Mouse (Mus musculus) C2C12 (cell line): Measurements from ENCODE around the gene Fbxw9.

ENCODE experiments used
- CEBPB ChIP-seq: IDR thresholded peaks from one replicate; pipeline ENCODE4 v1.6.1; 2011; ENCODE audit warnings: low read depth, mild to moderate bottlenecking, control low read depth, moderate library complexity
- CTCF ChIP-seq: IDR thresholded peaks from one replicate; pipeline ENCODE4 v1.5.1; 2011; ENCODE audit not compliant: control insufficient read depth, insufficient read depth, insufficient read length
- MAX ChIP-seq: IDR thresholded peaks from one replicate; pipeline ENCODE4 v1.6.1; 2011; ENCODE audit warnings: mild to moderate bottlenecking, control low read depth
- MYOG ChIP-seq: IDR thresholded peaks from one replicate; pipeline ENCODE4 v1.6.1; 2011; ENCODE audit not compliant: control insufficient read depth, insufficient read length; ENCODE audit errors: extremely low read depth

DNA sequence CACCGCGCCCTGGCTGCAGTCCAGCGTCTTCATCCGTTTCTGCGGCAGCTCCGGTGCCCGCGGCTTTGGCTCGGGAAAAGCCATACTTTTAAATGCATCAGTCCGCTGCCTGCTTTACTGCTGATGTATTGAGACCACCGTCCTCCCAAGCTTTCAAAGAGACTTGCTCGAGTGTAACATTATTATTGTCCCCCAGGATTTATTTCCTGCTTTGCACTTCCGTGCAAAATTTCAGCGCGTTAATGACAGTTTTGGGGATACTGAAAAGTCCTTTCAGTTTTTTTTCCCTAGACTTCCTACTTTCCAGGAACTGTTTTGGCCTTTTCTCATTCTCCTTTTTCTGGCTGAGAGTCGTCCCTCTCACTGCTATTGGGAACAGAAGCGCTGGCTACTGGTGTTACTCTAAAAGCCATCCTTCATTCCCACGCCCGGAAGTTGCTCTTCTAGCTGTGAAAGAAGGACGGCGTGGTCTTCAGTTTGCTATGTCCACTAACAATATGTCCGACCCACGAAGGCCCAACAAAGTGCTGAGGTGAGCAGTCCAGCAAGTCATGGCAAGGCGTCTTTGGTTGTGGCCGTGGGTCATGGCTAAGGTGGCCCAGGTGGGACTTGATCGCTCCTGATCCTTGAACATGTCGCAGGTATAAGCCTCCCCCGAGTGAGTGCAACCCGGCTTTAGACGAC lies 20.8 kb downstream of the Fbxw9 start, which contains the start of gene Wdr83os:
- TF ChIP-seq CTCF, result no peak
- no peak for TF ChIP-seq MYOG
- no peak for TF ChIP-seq CEBPB
- peak; percentile 9 for TF ChIP-seq MAX
